Comparison of ENCODE assay signal across 8 mouse cellular contexts in the genomic region with DNA sequence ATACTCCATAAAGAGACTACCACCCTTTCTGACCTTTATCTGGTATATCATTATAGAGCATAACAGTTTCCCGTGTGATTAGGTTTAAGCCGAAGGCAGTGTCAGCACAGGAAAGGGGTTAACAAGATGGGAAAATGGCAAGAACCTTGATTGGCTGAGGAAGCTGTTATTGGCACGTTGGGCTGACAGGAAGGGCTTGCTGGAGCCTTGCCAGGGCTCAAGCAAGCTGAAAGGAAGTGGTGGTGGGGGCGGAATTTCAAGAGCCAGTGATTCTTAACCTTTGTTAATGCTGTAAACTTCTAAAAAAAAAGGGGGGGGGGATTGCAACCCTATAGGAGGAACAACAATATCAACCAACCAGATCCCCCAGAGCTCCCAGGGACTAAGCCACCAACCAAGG. TPM values are rescaled to one million over a fixed set of nuclear protein-coding genes. Genes with fewer than 3 reads are reported as not detected.
DNase-seq lines count a peak whose midpoint lies in the region; ATAC-seq lines count a peak whose summit lies in the region.

No protein-coding gene starts in this region.

- intact Hi-C loops in left cerebral cortex, postnatal 36 days (cut with DNase I): no loop called here

- peak; percentile 43 for ATAC-seq in megakaryocyte, adult 5-6 weeks (ENCODE audit: poor library complexity, severe bottlenecking)

- DNase-seq in adrenal gland, postnatal 25 days: peak; percentile 29
- DNase-seq in adrenal gland, postnatal 4 days (ENCODE audit: low spot score in 2 of 2): no peak
- DNase-seq in CD4-positive helper T cell, adult 2 months (ENCODE audit: low read depth, low spot score): peak; percentile 87
- DNase-seq in heart, postnatal 4 days: peak; percentile 68
- no peak for DNase-seq in frontal cortex, postnatal 36 days (ENCODE audit: low spot score in 2 of 2)
- no peak for DNase-seq in MN1 (ENCODE audit: low spot score)
- no peak for DNase-seq in left cerebral cortex, postnatal 36 days (ENCODE audit: low spot score in 2 of 2)

RNA-seq across cellular contexts. Expression of a gene that starts 6.4 kb away (rescaled TPM):
- 87.7 and 126 TPM in 2 replicates for total RNA-seq in adrenal gland, postnatal 25 days (2021)
- 100 to 1,000 TPM in 1 of 2 experiments, 10 to 100 TPM in 1; 92.0 to 107 TPM for total RNA-seq in adrenal gland, postnatal 4 days (2021)
- 10 to 100 TPM; 77.6 to 84.1 TPM for total RNA-seq in heart, postnatal 4 days (2021)
- 246 and 291 TPM in 2 replicates for total RNA-seq in megakaryocyte, adult 5-6 weeks (2015)
- 287 and 303 TPM in 2 replicates for total RNA-seq in megakaryocyte, adult 5-6 weeks (2017)
- 10 to 100 TPM; 18.5 to 26.9 TPM for total RNA-seq in left cerebral cortex, postnatal 36 days (2021)

RNA-seq across cellular contexts. Expression of a gene that starts 28.5 kb away (rescaled TPM):
- 8.0 and 8.7 TPM in 2 replicates for total RNA-seq in adrenal gland, postnatal 25 days (2021)
- 10 to 100 TPM; 13.4 to 14.2 TPM for total RNA-seq in adrenal gland, postnatal 4 days (2021)
- total RNA-seq in heart, postnatal 4 days (2021): 1 to 10 TPM; 8.4 to 9.0 TPM
- 1.6 and 2.0 TPM in 2 replicates for total RNA-seq in megakaryocyte, adult 5-6 weeks (2015)
- total RNA-seq in megakaryocyte, adult 5-6 weeks (2017): 1.5 and 2.9 TPM in 2 replicates
- 10 to 100 TPM; 13.4 to 15.2 TPM for total RNA-seq in left cerebral cortex, postnatal 36 days (2021)

Comparison
In these comparisons a context has a peak if more than half of its experiments do, and no peak if none do; other contexts are left out.
1. DNase-seq: peak in adrenal gland, postnatal 25 days (single experiment), CD4-positive helper T cell, adult 2 months (single experiment) and heart, postnatal 4 days (single experiment); none in adrenal gland, postnatal 4 days (0 of 2), frontal cortex, postnatal 36 days (0 of 2), MN1 (single experiment) and left cerebral cortex, postnatal 36 days (0 of 2).